Comparison of ENCODE assay signal across 9 mouse cellular contexts in the genomic region with DNA sequence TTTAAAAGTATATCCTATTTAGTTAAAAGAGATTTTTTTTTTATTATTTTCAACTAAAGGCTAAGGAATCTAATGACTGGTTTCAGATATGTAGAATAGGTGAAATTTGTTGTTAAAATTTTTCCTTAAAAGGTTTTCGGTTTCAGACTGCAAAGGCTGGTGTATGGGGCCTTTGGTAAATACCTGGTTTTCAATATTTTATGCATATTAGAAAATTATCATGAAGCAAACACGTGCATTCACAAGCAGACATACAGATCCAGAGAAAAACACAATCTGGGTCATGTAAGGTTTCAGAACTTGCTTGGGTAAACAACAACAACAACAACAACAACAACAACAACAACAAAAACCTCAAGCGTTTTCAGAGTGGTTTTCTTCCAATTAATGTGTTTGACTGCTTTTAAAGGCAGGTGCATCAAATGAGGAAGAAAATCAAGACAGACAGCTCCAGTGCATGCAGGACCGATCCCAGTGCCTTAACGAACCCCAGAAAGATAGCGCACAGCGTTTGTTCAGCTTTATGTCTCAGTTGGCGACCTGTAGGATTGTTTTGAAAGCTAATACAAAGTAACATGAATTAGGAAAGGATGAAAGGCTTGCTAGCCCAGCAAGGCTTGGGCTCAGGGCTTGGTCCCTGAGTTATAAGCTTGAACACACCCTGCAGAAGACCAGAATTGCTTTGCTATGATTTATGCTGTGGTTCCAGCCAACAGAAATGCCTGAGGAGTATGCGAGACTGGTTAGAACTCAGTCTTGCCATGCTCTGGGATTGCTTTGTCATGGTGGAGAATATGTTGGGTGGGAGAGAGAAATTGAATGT.
DNase-seq lines count a peak whose midpoint lies in the region; ATAC-seq lines count a peak whose summit lies in the region.
"Had no signal": no experiment of that assay in that cellular context is flagged by ENCODE, and none has a peak within 500 bp of the region (broad histone marks: within the 10 kb centered on the region; RNA-seq: fewer than 3 reads in every experiment).

No protein-coding gene starts in this region.

- no peak for DNase-seq in heart, postnatal 4 days
- no peak for DNase-seq in forebrain, embryonic 11.5 days (ENCODE audit: low spot score)
- DNase-seq in left cerebral cortex, postnatal 14 days (ENCODE audit: low spot score in 2 of 2): no peak
- no peak for DNase-seq in left cerebral cortex, adult 9 months (ENCODE audit: low spot score in 2 of 2)

- H3K4me1 ChIP-seq in heart, embryonic 16.5 days (ENCODE audit: control insufficient read depth, insufficient read depth, low read length): no peaks in the 10 kb centered on the region
- H3K4me1 ChIP-seq in forebrain, embryonic 11.5 days (replicated peaks; ENCODE audit: control insufficient read depth, insufficient read depth, low read length): 0 out of 2 replicates have a peak, but pooled peaks cover 2% of the 10 kb centered on the region
- H3K4me1 ChIP-seq in hindbrain, embryonic 15.5 days (replicated peaks): peaks cover 12% of the 10 kb centered on the region
- H3K4me1 ChIP-seq in neural tube, embryonic 13.5 days (replicated peaks): peaks cover 9% of the 10 kb centered on the region
- H3K4me1 ChIP-seq in kidney, embryonic 16.5 days (ENCODE audit: insufficient read depth, low read length): no peaks in the 10 kb centered on the region

- H3K27me3 ChIP-seq in heart, embryonic 16.5 days (ENCODE audit: control insufficient read depth, insufficient read depth, low read length): no peaks in the 10 kb centered on the region
- no peaks in the 10 kb centered on the region for H3K27me3 ChIP-seq in forebrain, embryonic 11.5 days (ENCODE audit: control insufficient read depth, insufficient read depth, low read length)
- H3K27me3 ChIP-seq in hindbrain, embryonic 15.5 days: no peaks in the 10 kb centered on the region
- H3K27me3 ChIP-seq in neural tube, embryonic 13.5 days: no peaks in the 10 kb centered on the region
- no peaks in the 10 kb centered on the region for H3K27me3 ChIP-seq in kidney, embryonic 16.5 days (ENCODE audit: insufficient read depth, low read length)

- no peak overlapping the region for H3K9ac ChIP-seq in heart, embryonic 16.5 days (ENCODE audit: low read length)
- no peak overlapping the region for H3K9ac ChIP-seq in forebrain, embryonic 11.5 days (ENCODE audit: low read length)
- H3K9ac ChIP-seq in hindbrain, embryonic 15.5 days: no peak overlapping the region
- H3K9ac ChIP-seq in neural tube, embryonic 13.5 days: no peak overlapping the region
- no peak overlapping the region for H3K9ac ChIP-seq in kidney, embryonic 16.5 days (replicated peaks; ENCODE audit: low read length)
- H3K9ac ChIP-seq: liver, embryonic 14.5 days had no signal

- no peaks in the 10 kb centered on the region for H3K36me3 ChIP-seq in heart, embryonic 16.5 days (ENCODE audit: control insufficient read depth, insufficient read depth)
- H3K36me3 ChIP-seq in forebrain, embryonic 11.5 days (ENCODE audit: control insufficient read depth, insufficient read depth, low read length): no peaks in the 10 kb centered on the region
- no peaks in the 10 kb centered on the region for H3K36me3 ChIP-seq in hindbrain, embryonic 15.5 days
- H3K36me3 ChIP-seq in neural tube, embryonic 13.5 days: no peaks in the 10 kb centered on the region
- no peaks in the 10 kb centered on the region for H3K36me3 ChIP-seq in kidney, embryonic 16.5 days (ENCODE audit: insufficient read depth, low read length)

- WGBS in heart, embryonic 16.5 days: 80% methylated on average over 9 of the region's 9 CpGs
- 47% methylated on average over 9 of the region's 9 CpGs for WGBS in forebrain, embryonic 11.5 days
- 61% methylated on average over 9 of the region's 9 CpGs for WGBS in hindbrain, embryonic 15.5 days
- WGBS in neural tube, embryonic 13.5 days: 63% methylated on average over 9 of the region's 9 CpGs
- 72% methylated on average over 9 of the region's 9 CpGs for WGBS in kidney, embryonic 16.5 days

- 0 out of 2 replicates have a peak overlapping the region, but pooled peaks have one; percentile 34 for H3K4me2 ChIP-seq in heart, embryonic 16.5 days (ENCODE audit: low read depth, low read length)
- no peak overlapping the region for H3K4me2 ChIP-seq in forebrain, embryonic 11.5 days (ENCODE audit: low read depth, low read length, severe bottlenecking)
- 0 out of 2 replicates have a peak overlapping the region, but pooled peaks have one; percentile 31 for H3K4me2 ChIP-seq in hindbrain, embryonic 15.5 days
- H3K4me2 ChIP-seq in neural tube, embryonic 13.5 days: no peak overlapping the region
- no peak overlapping the region for H3K4me2 ChIP-seq in kidney, embryonic 16.5 days (replicated peaks; ENCODE audit: low read depth, low read length)

- intact Hi-C loops in left cerebral cortex, postnatal 14 days (cut with DNase I): loop anchor here (10.0 kb wide), 4 partner anchors 788 to 1868 kb away; partner anchors contain the start of gene Ppp3ca

- no peak for ATAC-seq in heart, embryonic 16.5 days (replicated peaks; ENCODE audit: extremely low read depth, insufficient read depth, low FRiP score)
- peak; percentile 67 for ATAC-seq in forebrain, embryonic 11.5 days (replicated peaks; ENCODE audit: low FRiP score)
- ATAC-seq in hindbrain, embryonic 15.5 days (ENCODE audit: low FRiP score, low read depth): no peak; the same call in 1 of the 2 replicates
- peak; percentile 9; the same call in 1 of the 2 replicates for ATAC-seq in neural tube, embryonic 13.5 days (ENCODE audit: low read depth)
- no peak for ATAC-seq in kidney, embryonic 16.5 days (ENCODE audit: low FRiP score, low TSS enrichment)

- H3K4me3 ChIP-seq in heart, embryonic 16.5 days (ENCODE audit: low read length): no peak overlapping the region
- no peak overlapping the region for H3K4me3 ChIP-seq in forebrain, embryonic 11.5 days (ENCODE audit: low read depth, low read length)
- no peak overlapping the region for H3K4me3 ChIP-seq in hindbrain, embryonic 15.5 days
- H3K4me3 ChIP-seq in neural tube, embryonic 13.5 days: no peak overlapping the region
- no peak overlapping the region for H3K4me3 ChIP-seq in kidney, embryonic 16.5 days (ENCODE audit: low read length)

- no peak overlapping the region for H3K27ac ChIP-seq in heart, embryonic 16.5 days (ENCODE audit: low read length)
- peak overlapping the region; percentile 5; the same call in 1 of the 2 replicates for H3K27ac ChIP-seq in forebrain, embryonic 11.5 days (ENCODE audit: low read depth, low read length)
- no peak overlapping the region for H3K27ac ChIP-seq in hindbrain, embryonic 15.5 days (replicated peaks)
- no peak overlapping the region for H3K27ac ChIP-seq in neural tube, embryonic 13.5 days (replicated peaks)
- H3K27ac ChIP-seq in kidney, embryonic 16.5 days (ENCODE audit: low read length): no peak overlapping the region
- H3K27ac ChIP-seq: liver, embryonic 14.5 days had no signal

- no peaks in the 10 kb centered on the region for H3K9me3 ChIP-seq in heart, embryonic 16.5 days (replicated peaks; ENCODE audit: control insufficient read depth, low read length)
- H3K9me3 ChIP-seq in forebrain, embryonic 11.5 days (ENCODE audit: control insufficient read depth, low read length): no peaks in the 10 kb centered on the region
- no peaks in the 10 kb centered on the region for H3K9me3 ChIP-seq in hindbrain, embryonic 15.5 days
- H3K9me3 ChIP-seq in neural tube, embryonic 13.5 days: no peaks in the 10 kb centered on the region
- H3K9me3 ChIP-seq in kidney, embryonic 16.5 days (ENCODE audit: low read length): no peaks in the 10 kb centered on the region

Comparison
In these comparisons a context has a peak if more than half of its experiments do, and no peak if none do; other contexts are left out.
1. ATAC-seq: peak in forebrain, embryonic 11.5 days (single experiment) and neural tube, embryonic 13.5 days (single experiment); none in heart, embryonic 16.5 days (single experiment), hindbrain, embryonic 15.5 days (single experiment) and kidney, embryonic 16.5 days (single experiment).
2. H3K4me2 ChIP-seq: peak in heart, embryonic 16.5 days (single experiment) and hindbrain, embryonic 15.5 days (single experiment); none in forebrain, embryonic 11.5 days (single experiment), neural tube, embryonic 13.5 days (single experiment) and kidney, embryonic 16.5 days (single experiment).